Mouse (Mus musculus) embryonic fibroblast, embryonic 13.5 days (primary cell): ENCODE measurements around the gene Gcnt2. TPM values are rescaled to one million over a fixed set of nuclear protein-coding genes. Genes with fewer than 3 reads are reported as not detected.
A peak's percentile ranks its signal among the peaks of the same experiment; 100 is the strongest.
"Not testable (repeated sequence)": the region's sequence is repeated elsewhere in the genome, so short reads cannot be mapped to it uniquely, and the experiment has no call there.

ENCODE experiments used
- H3K27ac ChIP-seq: 2 replicates; pipeline ENCODE4 v1.5.1; 2012; ENCODE audit warnings: low read length, control low read depth, inconsistent platforms; ENCODE audit not compliant: insufficient read depth
- H3K4me1 ChIP-seq: 2 replicates; pipeline ENCODE4 v1.6.1; 2011; ENCODE audit warnings: low read length; ENCODE audit not compliant: control insufficient read depth, insufficient read depth
- H3K4me3 ChIP-seq: 2 replicates; pipeline ENCODE4 v1.5.1; 2011; ENCODE audit warnings: mild to moderate bottlenecking, control low read depth, low read length; ENCODE audit not compliant: insufficient read depth
- CTCF ChIP-seq: IDR thresholded peaks from 2 replicates; pipeline ENCODE4 v1.5.1; 2011; ENCODE audit warnings: mild to moderate bottlenecking, control low read depth, low read length, moderate library complexity, borderline replicate concordance; ENCODE audit not compliant: insufficient read depth
- POLR2A ChIP-seq: IDR thresholded peaks from 2 replicates; pipeline ENCODE4 v1.6.1; 2011; ENCODE audit warnings: low read depth, mild to moderate bottlenecking, control low read depth, low read length, moderate library complexity
- polyA plus RNA-seq: library from polyadenylated mRNA; stranded (reverse); fragments of >200 nt; gene quantifications from 2 replicates; pipeline ENCODE4 v1.2.4, GENCODE M21; 2011; ENCODE audit warnings: low read depth; ENCODE audit not compliant: missing spikeins, insufficient read length

The Gcnt2 gene
- polyA plus RNA-seq, 1 experiment, result 12.8 TPM

- peaks cover 5% of the 10 kb centered on the region for H3K4me1 ChIP-seq
- H3K4me3 ChIP-seq, result no peak overlapping the region
- TF ChIP-seq POLR2A (no peak), CTCF (no peak)
- H3K27ac ChIP-seq, result 0 out of 2 replicates have a peak overlapping the region, but pooled peaks have one; percentile 25
Observed at GRCm38 (mm10) chr13:40914053-40914585, 54.6 kb downstream of the Gcnt2 start.

GRCm38 (mm10) chr13:40916321-40917160 is 57.0 kb downstream of the Gcnt2 start:
- Histone ChIP-seq H3K4me3 (peak overlapping the region; percentile 67), H3K27ac (peak overlapping the region; percentile 84), H3K4me1 (peaks cover 8% of the 10 kb centered on the region)
- TF ChIP-seq POLR2A (no peak), CTCF (no peak)

GRCm38 (mm10) chr13:40917161-40918091 is 57.9 kb downstream of the Gcnt2 start:
- Histone ChIP-seq H3K4me1 (peaks cover 10% of the 10 kb centered on the region), H3K4me3 (peak overlapping the region; percentile 67), H3K27ac (peak overlapping the region; percentile 84)
- TF ChIP-seq CTCF (no peak), POLR2A (no peak; the same call in 1 of the 2 replicates)

- Histone ChIP-seq H3K4me3 (peak overlapping the region; percentile 27), H3K27ac (no peak overlapping the region), H3K4me1 (peaks cover 5% of the 10 kb centered on the region; the same call in 1 of the 2 replicates)
- TF ChIP-seq POLR2A (no peak), CTCF (no peak)
Observed at GRCm38 (mm10) chr13:40921326-40922059, 61.9 kb downstream of the Gcnt2 start.

GRCm38 (mm10) chr13:40922311-40922877 is 62.8 kb downstream of the Gcnt2 start:
- Histone ChIP-seq H3K4me3 (no peak overlapping the region), H3K4me1 (peaks cover 5% of the 10 kb centered on the region; the same call in 1 of the 2 replicates), H3K27ac (no peak overlapping the region)
- TF ChIP-seq CTCF (no peak), POLR2A (no peak)

GRCm38 (mm10) chr13:40923756-40924315 is 64.3 kb downstream of the Gcnt2 start:
- H3K4me3 ChIP-seq, result no peak overlapping the region
- peaks cover 5% of the 10 kb centered on the region; the same call in 1 of the 2 replicates for H3K4me1 ChIP-seq
- H3K27ac ChIP-seq, result no peak overlapping the region
- TF ChIP-seq CTCF (no peak), POLR2A (no peak)

- Histone ChIP-seq H3K27ac (no peak overlapping the region), H3K4me3 (no peak overlapping the region), H3K4me1 (no peaks in the 10 kb centered on the region)
- TF ChIP-seq CTCF (no peak), POLR2A (no peak)
Observed at GRCm38 (mm10) chr13:40928192-40928898, 68.8 kb downstream of the Gcnt2 start.

- not testable (repeated sequence) for H3K4me3 ChIP-seq, H3K4me1 ChIP-seq, H3K27ac ChIP-seq
Observed at GRCm38 (mm10) chr13:40931871-40932270, 72.3 kb downstream of the Gcnt2 start.

GRCm38 (mm10) chr13:40932573-40932972 is 73.0 kb downstream of the Gcnt2 start:
- H3K4me3 ChIP-seq, result no peak overlapping the region
- TF ChIP-seq CTCF (no peak), POLR2A (no peak)
- no peaks in the 10 kb centered on the region for H3K4me1 ChIP-seq
- H3K27ac ChIP-seq, result no peak overlapping the region
